Mouse (Mus musculus): ENCODE measurements around the gene Gga1.

DNA sequence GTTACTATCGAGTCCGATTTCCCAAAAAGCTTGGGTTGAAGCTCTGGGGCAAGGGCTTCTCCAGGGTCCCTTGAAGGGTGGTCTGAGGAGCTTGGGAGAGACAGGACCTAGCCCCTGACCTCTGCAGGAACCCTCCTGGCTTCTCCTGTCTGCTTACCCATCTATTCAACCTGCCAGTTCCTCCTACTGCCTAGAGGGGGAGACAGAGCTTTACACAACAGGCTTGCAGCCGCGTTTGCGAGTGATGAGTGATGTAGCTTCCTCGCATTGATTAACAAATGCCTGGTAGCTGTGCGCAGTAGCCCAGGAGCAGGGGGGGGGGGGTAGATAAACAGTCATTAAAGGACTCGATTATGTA is 38.6 kb downstream of the Gga1 start:
- TF ChIP-seq POLR2A (IDR thresholded peaks at IDR 0.05; ENCODE audit: insufficient read depth, low read depth, low read length) (no peak), CTCF (IDR thresholded peaks at IDR 0.05; ENCODE audit: insufficient read depth, low read depth, low read length) (peak; percentile 48)
